Mouse (Mus musculus) forebrain, embryonic 10.5 days (tissue): Measurements from ENCODE around the gene Krt39. TPM values are rescaled to one million over a fixed set of nuclear protein-coding genes. Genes with fewer than 3 reads are reported as not detected.

ENCODE experiments used
- DNase-seq: peaks from one replicate; pipeline ENCODE4 v3.0.0-alpha.2; 2017; ENCODE audit warnings: low spot score; ENCODE audit errors: extremely low spot score
- H3K27ac ChIP-seq: fragments of 300-500 bp; sonication (generic); 2 replicates; pipeline ENCODE4 v1.5.1; 2016; ENCODE audit warnings: mild to moderate bottlenecking
- H3K27me3 ChIP-seq: fragments of 300-500 bp; sonication (generic); 2 replicates; pipeline ENCODE4 v1.6.1; 2016; ENCODE audit warnings: mild to moderate bottlenecking; ENCODE audit not compliant: poor library complexity, severe bottlenecking
- H3K36me3 ChIP-seq: fragments of 300-500 bp; sonication (generic); replicated peaks from 2 replicates; pipeline ENCODE4 v1.6.1; 2016; ENCODE audit warnings: mild to moderate bottlenecking, moderate library complexity
- H3K4me1 ChIP-seq: fragments of 300-500 bp; sonication (generic); 2 replicates; pipeline ENCODE4 v1.6.1; 2016
- H3K4me3 ChIP-seq: fragments of 300-500 bp; sonication (generic); 2 replicates; pipeline ENCODE4 v1.5.1; 2016; ENCODE audit warnings: mild to moderate bottlenecking, moderate library complexity
- H3K9me3 ChIP-seq: fragments of 300-500 bp; sonication (generic); 2 replicates; pipeline ENCODE4 v1.6.1; 2016; ENCODE audit warnings: mild to moderate bottlenecking, moderate library complexity
- WGBS: fragments of 180-500 bp; shearing (Covaris S2); methylation state at CpG from one replicate; pipeline ENCODE4 v1.1.7; 2016; 5-methylcytosine and 5-hydroxymethylcytosine counted together
- polyA plus RNA-seq: library from polyadenylated mRNA; unstranded; fragments of >200 nt; fragmentation: Nextera tagmentation; extraction: Ambion mirVana; gene quantifications from 2 replicates; pipeline ENCODE4 v1.2.1, GENCODE M21; 2016

The Krt39 gene
- polyA plus RNA-seq, 1 experiment from 2014 or later: not detected

- WGBS: 58% methylated on average over 7 of the region's 7 CpGs
- H3K27me3 ChIP-seq: no peaks in the 10 kb centered on the region
- H3K27ac ChIP-seq: no peak overlapping the region
- H3K36me3 ChIP-seq: no peaks in the 10 kb centered on the region
- no peaks in the 10 kb centered on the region for H3K9me3 ChIP-seq
- no peak for DNase-seq
- no peaks in the 10 kb centered on the region for H3K4me1 ChIP-seq
- no peak overlapping the region for H3K4me3 ChIP-seq
Observed at GRCm38 (mm10) chr11:99466316-99466715, 54.8 kb downstream of the Krt39 start.

GRCm38 (mm10) chr11:99464836-99465235, 56.3 kb downstream of the Krt39 start:
- Histone ChIP-seq H3K36me3 (no peaks in the 10 kb centered on the region), H3K27ac (no peak overlapping the region), H3K4me1 (no peaks in the 10 kb centered on the region), H3K9me3 (no peaks in the 10 kb centered on the region), H3K27me3 (no peaks in the 10 kb centered on the region), H3K4me3 (no peak overlapping the region)
- peak; percentile 81 for DNase-seq
- 10% methylated on average over 5 of the region's 5 CpGs for WGBS

Other genes starting within 250 kb of the Krt39 start
- not detected in 2 replicates for gene Krt24, start 236.1 kb downstream of the Krt39 start, polyA plus RNA-seq
- not detected in 2 replicates for gene Krt25, start 198.4 kb downstream of the Krt39 start, polyA plus RNA-seq
- gene Krt26, start 183.4 kb downstream of the Krt39 start, polyA plus RNA-seq: not detected in 2 replicates
- gene Krt27, start 170.2 kb downstream of the Krt39 start, polyA plus RNA-seq: not detected in 2 replicates
- gene Krt28, start 146.4 kb downstream of the Krt39 start, polyA plus RNA-seq: 0.22 and 0.36 TPM in 2 replicates
- gene Krt10, start 132.0 kb downstream of the Krt39 start, polyA plus RNA-seq: 20.6 and 22.0 TPM in 2 replicates
- not detected in 2 replicates for gene Krt12, start 99.1 kb downstream of the Krt39 start, polyA plus RNA-seq
- gene Krt20, start 83.2 kb downstream of the Krt39 start, polyA plus RNA-seq: 0.35 and 0.64 TPM in 2 replicates
- 0.20 TPM in 1 of 2 replicates, not detected in the other for gene Krt23, start 28.2 kb downstream of the Krt39 start, polyA plus RNA-seq
- gene Krt40, start 21.8 kb upstream of the Krt39 start, polyA plus RNA-seq: not detected in 2 replicates
- not detected in 2 replicates for gene Krtap3-3, start 29.5 kb upstream of the Krt39 start, polyA plus RNA-seq
- gene Krtap3-2, start 35.5 kb upstream of the Krt39 start, polyA plus RNA-seq: not detected in 2 replicates
- not detected in 2 replicates for gene Gm11939, start 38.1 kb upstream of the Krt39 start, polyA plus RNA-seq
- gene Krtap3-1, start 45.3 kb upstream of the Krt39 start, polyA plus RNA-seq: not detected in 2 replicates
- not detected in 2 replicates for gene Krtap1-5, start 59.7 kb upstream of the Krt39 start, polyA plus RNA-seq
- not detected in 2 replicates for gene Krtap1-4, start 62.3 kb upstream of the Krt39 start, polyA plus RNA-seq
- gene Krtap1-3, start 70.0 kb upstream of the Krt39 start, polyA plus RNA-seq: not detected in 2 replicates
- not detected in 2 replicates for gene Krtap9-3, start 76.8 kb upstream of the Krt39 start, polyA plus RNA-seq
- not detected in 2 replicates for gene Gm11938, start 82.0 kb upstream of the Krt39 start, polyA plus RNA-seq
- gene Gm11937, start 88.9 kb upstream of the Krt39 start, polyA plus RNA-seq: not detected in 2 replicates
- gene Krtap2-4, start 93.5 kb upstream of the Krt39 start, polyA plus RNA-seq: not detected in 2 replicates
- not detected in 2 replicates for gene Gm11562, start 99.1 kb upstream of the Krt39 start, polyA plus RNA-seq
- gene Krtap4-1, start 106.9 kb upstream of the Krt39 start, polyA plus RNA-seq: not detected in 2 replicates
- not detected in 2 replicates for gene Krtap4-2, start 113.7 kb upstream of the Krt39 start, polyA plus RNA-seq
- not detected in 2 replicates for gene Krtap4-7, start 122.8 kb upstream of the Krt39 start, polyA plus RNA-seq
- gene Gm11555, start 128.9 kb upstream of the Krt39 start, polyA plus RNA-seq: not detected in 2 replicates
- gene Gm11563, start 137.6 kb upstream of the Krt39 start, polyA plus RNA-seq: not detected in 2 replicates
- not detected in 2 replicates for gene Krtap4-6, start 144.6 kb upstream of the Krt39 start, polyA plus RNA-seq
- gene Gm14190, start 169.4 kb upstream of the Krt39 start, polyA plus RNA-seq: not detected in 2 replicates
- gene Gm14180, start 213.0 kb upstream of the Krt39 start, polyA plus RNA-seq: not detected in 2 replicates